Mouse (Mus musculus) yolk sac, embryonic 10.5 days (tissue): ENCODE results near the gene Sgms1.
A peak's percentile ranks its signal among the peaks of the same experiment; 100 is the strongest.

ENCODE experiments used
- DNase-seq: peaks from one replicate; pipeline ENCODE4 v3.0.0-alpha.2; 2017; ENCODE audit warnings: low spot score

The Sgms1 gene

GRCm38 (mm10) chr19:32292782-32293776 lies 96.4 kb downstream of the Sgms1 start:
- no peak for DNase-seq

GRCm38 (mm10) chr19:32292067-32292739 lies 97.3 kb downstream of the Sgms1 start:
- DNase-seq: peak; percentile 25

- no peak for DNase-seq
Measured at GRCm38 (mm10) chr19:32291130-32291529, 98.4 kb downstream of the Sgms1 start.

- DNase-seq: no peak
Measured at GRCm38 (mm10) chr19:32288895-32289294, 100.6 kb downstream of the Sgms1 start.

- DNase-seq: no peak
Measured at GRCm38 (mm10) chr19:32287839-32288238, 101.7 kb downstream of the Sgms1 start.

GRCm38 (mm10) chr19:32285455-32285831 lies 104.1 kb downstream of the Sgms1 start:
- DNase-seq: no peak

- no peak for DNase-seq
Measured at GRCm38 (mm10) chr19:32284681-32285454, 104.6 kb downstream of the Sgms1 start.

- no peak for DNase-seq
Measured at GRCm38 (mm10) chr19:32281917-32282316, 107.6 kb downstream of the Sgms1 start.

- DNase-seq: no peak
Measured at GRCm38 (mm10) chr19:32280380-32280779, 109.1 kb downstream of the Sgms1 start.

GRCm38 (mm10) chr19:32279400-32279799 lies 110.1 kb downstream of the Sgms1 start:
- DNase-seq: no peak

GRCm38 (mm10) chr19:32277869-32278268 lies 111.6 kb downstream of the Sgms1 start:
- no peak for DNase-seq

- DNase-seq: no peak
Measured at GRCm38 (mm10) chr19:32277287-32277686, 112.2 kb downstream of the Sgms1 start.

- DNase-seq: peak; percentile 74
Measured at GRCm38 (mm10) chr19:32276817-32277216, 112.7 kb downstream of the Sgms1 start.

GRCm38 (mm10) chr19:32276263-32276662 lies 113.3 kb downstream of the Sgms1 start:
- no peak for DNase-seq

GRCm38 (mm10) chr19:32275068-32275925 lies 114.2 kb downstream of the Sgms1 start:
- no peak for DNase-seq

GRCm38 (mm10) chr19:32274145-32274544 lies 115.4 kb downstream of the Sgms1 start:
- DNase-seq: no peak

- no peak for DNase-seq
Measured at GRCm38 (mm10) chr19:32273714-32274113, 115.8 kb downstream of the Sgms1 start.

GRCm38 (mm10) chr19:32272475-32273260 lies 116.8 kb downstream of the Sgms1 start:
- peak; percentile 46 for DNase-seq

GRCm38 (mm10) chr19:32271455-32272200 lies 117.9 kb downstream of the Sgms1 start:
- no peak for DNase-seq

- no peak for DNase-seq
Measured at GRCm38 (mm10) chr19:32269844-32270176, 119.7 kb downstream of the Sgms1 start.
